Mouse (Mus musculus) bone marrow macrophage, adult 2 months (primary cell): Measurements from ENCODE around the gene Six1.

ENCODE experiments used
- CTCF ChIP-seq: IDR thresholded peaks from 2 replicates; pipeline ENCODE4 v1.5.1; 2012; ENCODE audit warnings: low read depth, mild to moderate bottlenecking, low read length, moderate library complexity
- POLR2A ChIP-seq: IDR thresholded peaks from 2 replicates; pipeline ENCODE4 v1.6.1; 2012; ENCODE audit warnings: mild to moderate bottlenecking, low read depth, low read length, borderline replicate concordance

GRCm38 (mm10) chr12:73046607-73047180 lies 7.0 kb downstream of the Six1 start:
- TF ChIP-seq POLR2A (no peak), CTCF (no peak)
